Mouse (Mus musculus) R1 (cell line): ENCODE measurements at regions not wholly inside any gene's neighbourhood (a gene's known extent, or its start where the extent isn't known, plus 50 kb on each side); places are given as distances from the start of the nearest gene placed in this dataset.

Experiments
- DNase-seq: peaks from one replicate; pipeline ENCODE4 v3.0.0-alpha.2; 2018; ENCODE audit warnings: low read depth, low spot score

DNA sequence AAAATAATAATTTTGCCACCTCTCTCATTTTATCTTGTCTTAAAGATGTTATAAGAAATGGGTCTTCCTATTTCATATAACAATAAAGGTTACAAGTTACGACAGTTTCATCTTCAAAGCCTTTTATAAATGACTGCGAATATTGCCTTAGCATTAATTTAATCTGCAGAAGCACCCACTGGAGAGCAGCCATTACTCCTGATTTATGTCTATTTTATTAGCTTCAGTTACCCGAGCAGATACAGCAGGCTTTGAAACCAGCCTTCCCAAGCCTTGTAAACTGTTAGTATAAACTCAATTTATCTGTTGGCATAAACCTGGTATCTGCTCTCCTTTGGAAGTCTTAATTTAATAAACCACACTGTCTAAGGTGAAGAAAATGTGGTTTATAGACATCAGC is 2851.6 kb upstream of the Gm6569 start:
- DNase-seq, result no peak

DNA sequence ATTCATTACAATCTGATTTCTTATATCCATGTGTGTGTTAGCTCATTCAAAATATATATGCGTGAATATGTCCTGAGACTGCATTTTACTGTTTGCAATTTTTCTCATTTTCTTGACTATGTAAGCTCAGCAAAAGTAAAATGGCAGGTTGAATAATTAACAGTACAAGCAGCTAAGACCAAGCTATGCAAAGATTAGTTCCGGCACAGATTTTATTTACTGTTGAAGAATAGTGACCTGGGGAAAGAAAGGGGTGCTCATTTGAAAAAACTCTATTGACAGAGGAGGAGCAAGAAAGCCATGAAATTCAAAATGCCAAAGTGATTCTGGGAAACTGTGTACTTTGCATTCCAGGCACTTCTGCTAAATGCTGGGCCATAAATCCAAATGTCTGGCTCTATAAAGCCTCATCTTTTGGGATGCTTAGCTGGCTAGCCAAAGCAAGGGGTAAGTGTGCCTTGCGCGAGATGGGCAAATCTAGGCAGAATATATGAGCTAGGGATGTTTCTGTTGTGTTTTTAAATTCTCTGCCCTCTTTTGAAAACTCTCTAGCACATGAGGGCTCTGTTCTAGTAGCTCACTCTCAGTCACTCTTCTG is 2846.3 kb upstream of the Gm6569 start:
- DNase-seq, result no peak

DNA sequence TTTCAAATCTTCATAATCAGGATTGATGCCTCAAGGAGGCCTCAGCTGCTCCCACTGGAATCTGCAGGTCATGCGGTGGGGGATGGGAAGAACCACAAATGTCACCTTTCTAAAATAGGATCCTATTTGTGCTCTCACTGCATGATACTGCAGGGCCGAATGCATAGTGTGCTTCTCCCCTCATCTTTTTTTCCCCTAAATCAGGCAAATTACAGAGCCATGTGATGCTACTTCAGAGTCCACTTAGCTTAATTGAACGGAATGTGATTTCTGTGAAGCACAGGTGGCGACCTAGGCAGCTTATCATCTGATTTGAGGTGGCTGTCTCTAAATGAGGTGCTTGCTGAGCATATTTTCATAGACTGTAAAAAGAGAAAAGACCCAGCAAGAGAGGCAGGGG is 2841.0 kb upstream of the Gm6569 start:
- no peak for DNase-seq

DNA sequence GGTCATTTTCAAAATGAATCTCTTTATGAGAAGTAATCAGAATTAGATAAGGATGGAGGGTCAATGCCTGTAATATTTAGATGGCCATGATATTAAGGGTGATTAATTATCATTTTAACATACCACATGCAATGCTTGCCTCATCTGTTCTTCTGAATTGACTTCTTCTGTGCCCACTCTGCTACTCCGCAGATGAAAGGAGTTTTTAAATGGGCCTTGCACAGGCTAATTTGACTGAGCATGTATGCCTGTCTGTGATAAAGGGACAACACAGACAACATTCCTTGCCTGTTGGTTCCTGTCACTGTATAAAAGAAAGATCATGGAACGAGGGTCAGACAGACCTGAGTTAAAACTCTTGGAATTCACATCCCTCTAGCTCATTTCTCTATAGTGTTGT is 2824.0 kb upstream of the Gm6569 start:
- no peak for DNase-seq

DNA sequence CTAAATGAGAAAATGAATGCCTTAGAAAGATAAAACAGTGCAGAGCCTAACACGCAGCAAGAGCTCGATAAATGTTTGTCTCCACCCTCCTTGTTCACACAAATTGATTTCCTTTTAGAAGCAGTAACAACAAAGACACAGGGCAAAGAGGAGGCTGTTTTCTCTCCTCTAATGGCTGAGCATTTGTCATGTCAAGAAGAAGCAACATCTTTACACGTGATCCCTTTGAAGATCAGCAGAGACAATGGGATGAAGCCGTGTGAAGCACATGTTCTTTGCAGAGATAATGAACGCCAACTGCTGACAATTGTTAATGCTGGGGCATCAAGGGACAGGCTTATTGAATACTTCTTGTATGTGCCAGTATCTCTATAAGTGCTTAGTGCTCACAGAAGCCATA is 2823.6 kb upstream of the Gm6569 start:
- no peak for DNase-seq

DNA sequence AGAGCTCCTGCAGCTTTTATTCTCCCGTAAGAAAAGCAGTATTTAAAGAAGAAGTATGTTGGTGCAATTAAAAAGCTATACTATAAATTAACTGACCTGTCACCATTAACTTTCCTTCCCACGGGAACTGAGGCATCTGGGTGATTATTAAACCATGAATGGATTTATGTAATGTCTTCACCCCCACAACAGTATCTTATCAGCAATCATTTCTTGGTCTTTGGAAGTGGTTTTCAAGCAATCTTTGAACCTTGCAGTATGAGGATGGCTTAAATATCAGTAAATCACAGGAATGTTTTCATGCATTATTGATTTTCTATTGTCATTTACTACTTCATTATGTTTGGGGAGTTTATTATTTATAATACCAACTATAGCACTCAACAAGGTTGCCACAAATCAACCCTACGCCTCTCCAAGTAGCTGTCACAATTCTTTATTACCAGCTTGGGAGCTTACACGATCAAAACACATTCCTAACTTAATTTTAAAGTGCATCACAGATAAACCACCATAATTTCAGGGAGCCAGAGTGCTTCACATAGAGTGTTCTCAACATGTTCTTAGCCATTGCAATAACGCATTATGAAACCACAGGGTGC is 2780.0 kb upstream of the Gm6569 start:
- DNase-seq, result no peak

DNA sequence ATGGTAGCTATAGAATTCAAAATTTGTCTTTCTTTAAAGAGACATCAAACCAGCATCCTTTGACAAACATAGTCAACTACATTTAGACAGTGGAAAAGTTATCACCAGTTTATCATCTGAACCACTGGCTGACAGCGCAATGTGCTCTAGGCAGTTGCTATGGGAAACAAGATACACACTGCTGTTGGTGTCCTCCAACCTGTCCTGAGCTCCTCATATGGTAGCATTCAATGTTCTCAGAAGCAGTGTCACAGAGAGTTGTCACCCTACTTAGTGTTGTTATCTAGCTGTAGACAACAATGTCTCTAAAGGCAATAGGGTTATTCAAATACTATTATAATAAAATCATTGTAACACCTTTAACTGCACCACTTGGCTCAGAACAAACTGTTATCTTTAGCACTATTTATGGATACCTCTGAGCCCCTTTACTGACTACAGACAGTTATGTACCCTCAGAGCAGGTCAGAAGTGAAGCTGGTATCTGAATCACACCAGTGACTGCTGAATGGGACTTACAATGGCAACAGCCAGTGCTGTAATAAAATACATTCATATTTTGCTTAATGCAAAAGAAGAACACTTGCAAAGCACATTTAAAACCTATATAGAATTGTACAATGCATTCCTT is 2747.9 kb upstream of the Gm6569 start:
- no peak for DNase-seq

DNA sequence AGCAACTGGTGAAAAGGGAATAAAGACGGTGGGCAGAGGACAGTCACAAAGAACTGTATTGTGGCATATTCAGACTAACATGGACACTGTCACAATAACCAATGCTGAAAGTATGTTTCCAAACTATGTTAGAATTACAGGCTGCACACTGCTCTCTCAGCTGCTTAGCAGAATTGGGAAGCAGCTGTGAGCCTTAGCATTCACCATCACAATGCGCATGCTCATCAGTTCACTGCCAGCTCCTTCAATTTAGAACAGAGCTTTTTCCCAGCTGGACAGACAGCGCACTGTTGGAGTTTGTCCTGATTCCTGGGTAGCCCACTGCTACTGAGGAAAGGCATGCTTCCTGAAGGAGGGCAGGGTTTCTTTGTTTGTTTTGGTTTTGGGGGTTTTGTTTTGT is 2735.2 kb upstream of the Gm6569 start:
- no peak for DNase-seq

DNA sequence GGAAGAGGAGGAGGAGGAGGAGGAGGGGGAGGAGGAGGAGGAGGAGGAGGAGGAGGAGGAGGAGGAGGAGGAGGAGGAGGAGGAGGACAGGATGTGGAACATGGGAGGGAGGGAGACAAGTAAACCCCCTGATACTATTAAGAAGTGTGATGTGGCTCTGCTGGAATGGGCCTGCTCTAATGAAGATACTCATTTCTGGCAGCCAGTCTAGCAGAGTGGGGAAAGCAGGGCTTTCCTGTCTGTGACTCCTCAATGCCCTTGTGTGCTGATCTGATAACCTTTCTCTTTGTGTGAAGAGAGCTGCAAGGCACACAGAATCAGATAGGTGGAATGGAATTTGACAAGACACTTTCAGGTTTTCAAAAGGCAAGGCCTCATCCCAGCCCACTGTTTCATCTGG is 2704.6 kb upstream of the Gm6569 start:
- no peak for DNase-seq

DNA sequence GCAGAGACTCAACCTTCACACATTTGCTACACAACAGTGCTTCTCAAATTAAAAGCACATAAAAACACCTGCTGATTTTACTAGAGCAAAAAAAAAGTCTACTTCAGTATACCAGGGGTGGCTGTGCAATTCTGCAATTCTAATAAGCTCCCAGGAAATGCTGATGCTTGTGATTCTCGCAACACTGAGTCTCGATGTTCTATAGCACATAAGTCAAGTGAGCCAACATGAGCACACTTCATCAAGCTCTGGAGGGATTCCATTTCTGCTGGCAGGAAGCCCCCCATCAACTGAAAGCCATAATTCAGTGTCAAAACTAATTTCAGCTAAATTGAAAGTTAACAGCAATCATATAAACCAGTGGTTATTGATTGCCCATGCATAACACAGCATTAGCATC is 2676.7 kb upstream of the Gm6569 start:
- no peak for DNase-seq

DNA sequence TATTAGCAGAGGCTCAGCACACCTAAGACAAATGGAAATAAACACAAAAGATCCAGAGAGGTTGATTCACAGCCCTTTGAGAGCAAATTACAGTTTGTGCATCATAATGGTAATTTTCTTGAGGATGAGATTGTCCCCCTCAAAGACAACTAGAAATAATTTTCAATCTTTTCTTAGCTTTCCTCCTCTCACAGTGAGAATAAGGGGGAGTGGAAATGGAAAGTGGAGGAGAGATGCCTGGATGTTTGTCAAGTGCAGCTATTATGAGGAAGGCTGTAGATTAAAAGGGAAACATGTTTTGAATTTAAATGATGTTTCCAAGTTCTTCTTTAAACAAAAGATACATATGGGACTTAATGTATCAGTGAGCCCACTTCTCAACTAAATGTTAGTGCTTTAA is 2672.3 kb upstream of the Gm6569 start:
- DNase-seq, result no peak

DNA sequence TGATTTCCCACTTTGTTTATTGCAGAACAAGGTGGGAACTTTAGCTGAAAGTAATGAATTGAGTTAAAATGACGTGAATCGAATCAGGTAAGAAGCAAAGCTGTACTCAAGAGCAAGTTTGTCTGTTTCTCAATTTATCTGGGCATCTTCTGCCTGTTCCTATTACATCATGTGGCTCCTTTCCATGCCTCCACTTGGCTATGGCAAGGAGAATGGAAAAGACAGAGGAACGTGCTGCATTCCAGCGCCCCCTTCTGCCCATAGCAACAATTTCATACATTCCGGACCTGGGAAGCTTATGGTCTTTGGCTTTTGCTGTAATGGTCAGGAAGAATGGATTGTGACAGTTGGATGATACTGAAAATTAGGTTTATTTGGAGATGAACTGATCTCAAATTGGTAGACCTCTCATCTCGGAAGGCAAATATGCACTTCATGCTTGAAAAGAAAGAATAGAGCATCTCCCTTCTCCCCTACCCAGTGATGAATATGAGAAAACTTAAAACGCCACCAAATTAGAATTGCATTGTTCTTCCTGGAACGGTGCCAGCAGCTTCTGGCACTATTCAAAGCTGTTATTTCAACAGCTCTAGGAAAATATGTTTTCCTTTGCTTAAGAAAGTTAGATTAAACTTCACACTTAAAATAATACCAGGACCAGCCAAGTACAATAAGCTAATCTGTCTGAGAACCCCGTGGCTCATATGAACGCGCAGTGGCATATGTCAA is 2639.2 kb upstream of the Gm6569 start:
- DNase-seq, result peak; percentile 10

DNA sequence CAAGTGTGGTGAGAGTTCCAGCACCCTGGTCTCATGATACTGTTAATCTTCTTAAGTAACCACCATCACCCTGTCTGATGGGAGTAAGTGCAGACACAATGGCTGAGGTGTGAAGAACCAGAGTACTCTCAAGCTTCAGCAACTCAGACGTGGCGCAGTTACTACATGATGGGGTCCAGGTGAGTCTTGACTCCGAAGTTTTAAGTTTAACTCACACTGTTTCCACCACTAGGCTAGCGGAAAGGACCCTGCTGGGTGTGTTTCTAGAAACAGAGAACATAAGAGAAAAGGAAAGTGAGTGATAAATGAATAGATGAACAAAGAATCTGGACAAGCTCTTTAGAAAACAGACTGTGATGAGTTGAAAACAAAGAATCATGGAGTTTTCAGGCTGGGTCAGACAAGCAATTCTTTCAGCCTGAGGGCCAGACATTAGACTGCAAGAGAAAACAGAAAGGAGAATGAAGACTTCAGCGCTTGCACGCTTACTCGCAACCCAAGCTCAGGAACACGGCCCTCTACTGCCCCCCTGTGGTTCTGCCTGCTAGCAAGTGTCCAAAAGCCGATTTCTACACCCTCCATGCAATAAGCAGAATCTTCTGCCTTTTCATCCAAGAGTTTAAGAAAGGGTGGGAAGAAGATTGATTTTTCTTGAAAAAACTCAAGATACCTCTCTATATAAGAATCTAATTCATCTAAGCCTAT is 2593.6 kb upstream of the Gm6569 start:
- DNase-seq, result peak; percentile 47

DNA sequence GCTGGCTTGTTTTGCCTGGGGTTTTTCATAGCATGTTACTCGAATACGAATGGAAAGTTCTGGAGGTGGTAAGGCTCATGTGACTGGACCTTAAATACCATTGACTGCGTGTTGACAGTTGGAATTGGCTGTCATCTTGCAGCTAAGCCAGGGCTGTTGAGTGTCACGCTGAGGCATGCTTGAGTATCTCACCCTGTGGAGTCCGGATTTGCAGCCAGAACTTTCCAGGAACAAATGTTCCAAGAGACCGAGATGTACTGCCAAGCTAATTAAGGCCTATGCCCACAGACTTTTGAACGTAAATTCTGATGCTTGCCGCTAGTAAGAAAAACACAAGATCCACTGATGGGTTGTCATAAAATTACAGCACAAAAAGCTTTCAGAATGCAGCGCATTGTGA is 2590.8 kb upstream of the Gm6569 start:
- DNase-seq, result no peak

DNA sequence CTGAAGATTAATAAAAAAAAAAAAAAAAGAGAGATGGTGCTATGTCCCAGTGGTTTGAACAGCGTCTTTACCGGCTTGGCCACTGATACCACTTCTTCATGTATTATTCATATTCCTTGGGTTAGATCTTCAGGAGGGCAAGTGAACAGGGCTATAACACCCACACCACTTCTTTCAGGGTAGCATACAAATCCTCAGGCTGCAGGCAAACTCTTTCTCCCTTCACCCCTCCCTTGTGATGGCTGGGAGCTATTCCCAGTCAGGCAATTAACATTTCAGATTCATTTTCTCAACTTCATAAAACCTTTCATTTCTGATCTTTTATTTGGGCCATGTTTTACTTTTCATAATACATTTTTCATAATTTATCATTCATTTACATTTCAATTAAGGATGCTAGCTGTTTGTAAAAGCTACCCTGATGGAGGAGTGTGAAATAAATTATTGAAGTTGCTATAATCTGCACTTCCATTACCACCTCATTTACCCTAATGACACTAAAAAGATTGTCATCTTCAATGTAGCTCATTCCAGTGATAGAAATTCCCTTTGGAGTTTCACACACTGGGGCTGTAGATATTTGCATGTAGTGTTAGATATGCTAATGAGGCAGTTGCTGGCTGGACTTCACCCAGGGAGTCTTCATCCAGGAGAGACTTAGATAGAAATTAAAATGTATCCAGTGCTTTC is 2558.3 kb upstream of the Gm6569 start:
- no peak for DNase-seq

DNA sequence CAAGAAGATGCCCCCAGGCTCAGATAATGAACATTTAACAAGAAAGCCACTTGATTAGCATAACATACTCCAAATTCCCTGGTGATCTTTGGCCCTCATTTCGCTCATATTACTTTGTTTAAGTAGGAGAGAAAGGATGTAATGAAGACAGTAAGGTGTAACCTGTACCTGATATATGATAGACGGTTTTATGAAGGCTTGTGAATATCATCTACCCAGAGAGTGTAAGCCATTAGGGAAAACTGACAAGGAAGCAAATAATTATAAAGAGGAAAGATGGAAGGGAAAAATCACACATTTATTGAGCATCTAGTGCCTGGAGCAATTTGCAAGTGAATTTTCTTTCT is 2557.8 kb upstream of the Gm6569 start:
- DNase-seq, result no peak

DNA sequence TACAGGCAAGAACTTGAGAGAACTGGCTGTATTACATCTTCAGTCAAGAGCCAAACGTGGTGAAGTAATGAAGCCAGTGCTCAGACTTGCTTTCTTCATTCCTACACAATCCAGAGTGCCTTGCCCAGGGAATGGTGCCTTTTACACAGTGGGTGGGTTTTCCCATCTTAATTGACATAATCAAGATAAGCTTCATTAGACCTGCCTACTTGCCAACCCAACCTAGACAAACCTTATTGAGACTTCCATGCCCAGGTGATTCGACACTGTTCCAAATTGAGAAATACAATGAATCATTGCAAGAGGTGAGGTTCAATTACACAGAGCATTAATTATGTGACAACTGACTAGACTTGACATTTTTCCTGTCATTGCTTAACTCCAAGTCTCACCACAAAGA is 2557.0 kb upstream of the Gm6569 start:
- no peak for DNase-seq

DNA sequence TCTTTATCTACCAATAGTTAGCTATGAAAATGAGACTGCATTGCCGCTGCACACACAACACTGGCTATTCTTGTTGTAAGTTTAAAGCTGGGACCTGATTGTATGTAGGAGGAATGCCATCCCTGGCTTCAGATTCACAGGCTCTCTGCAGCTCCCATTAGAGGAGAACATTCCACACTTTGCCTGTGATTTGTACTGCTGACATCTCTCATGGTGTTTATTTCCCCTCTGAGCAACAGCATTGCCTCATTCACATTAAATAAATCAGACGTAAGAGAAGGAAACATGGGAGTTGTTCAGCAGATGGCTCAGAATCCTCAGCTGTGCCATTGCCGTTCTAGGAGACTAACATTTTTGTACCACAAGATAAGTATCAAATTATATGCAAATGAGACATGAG is 2550.6 kb upstream of the Gm6569 start:
- DNase-seq, result no peak

DNA sequence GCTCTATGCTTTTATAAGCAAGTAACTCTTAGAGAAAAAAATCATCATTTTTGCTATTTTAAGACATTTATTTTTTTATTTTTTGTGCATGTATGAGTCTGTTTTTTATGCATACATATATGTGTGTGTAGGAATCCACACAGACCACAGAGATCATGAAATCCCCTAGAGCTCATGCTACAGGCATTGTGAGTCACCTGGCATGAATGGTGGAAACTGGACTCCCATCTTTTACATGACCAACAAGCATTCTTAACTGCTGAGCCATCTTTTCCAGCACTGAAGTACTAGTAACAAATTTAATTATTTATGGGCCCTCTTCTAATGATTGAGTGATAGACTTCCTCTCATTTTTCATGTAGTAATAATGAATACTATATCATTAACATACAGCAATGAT is 2531.8 kb upstream of the Gm6569 start:
- DNase-seq, result no peak

DNA sequence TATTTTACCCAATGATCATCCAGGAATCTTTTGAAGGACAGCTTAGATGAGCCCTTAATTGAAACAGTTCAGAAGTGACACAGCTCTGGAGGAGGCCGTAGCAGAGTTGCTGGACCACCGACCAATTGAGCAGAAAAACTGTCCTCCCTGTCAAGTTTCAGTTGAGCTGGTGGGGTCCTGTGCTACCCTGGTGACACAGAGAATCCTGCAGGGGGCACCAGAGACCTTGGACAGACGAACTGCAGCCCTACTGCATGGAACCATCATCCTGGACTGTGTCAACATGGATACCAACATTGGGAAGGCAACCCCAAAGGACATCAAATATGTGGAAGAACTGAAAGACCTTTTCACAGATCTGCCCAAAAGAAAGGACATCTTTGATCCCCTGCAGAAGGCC is 2524.1 kb upstream of the Gm6569 start:
- DNase-seq, result peak; percentile 9

DNA sequence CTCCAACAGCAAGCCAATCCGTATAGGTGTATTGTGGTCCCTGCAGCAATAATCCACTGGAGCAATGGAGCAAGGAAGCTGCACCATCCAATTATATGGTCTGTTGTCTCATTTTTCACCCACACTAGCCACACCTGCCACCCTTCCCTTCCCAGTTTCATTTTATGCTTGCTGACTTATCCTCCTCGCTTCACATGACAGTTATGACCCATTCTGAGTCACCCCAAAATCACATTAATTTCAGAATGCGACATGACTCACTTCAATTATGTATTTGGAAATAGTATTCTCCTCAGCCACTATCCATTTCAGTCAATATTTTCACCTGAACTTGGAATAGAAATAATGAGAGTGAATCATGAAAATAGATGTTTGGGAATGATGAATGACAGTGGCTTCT is 2507.8 kb upstream of the Gm6569 start:
- no peak for DNase-seq
